9 mouse cellular contexts compared by ENCODE assay signal in genomic region chr15:89157954-89158353, GRCm38 (mm10). TPM values are rescaled to one million over a fixed set of nuclear protein-coding genes. Genes with fewer than 3 reads are reported as not detected.
DNase-seq lines count a peak whose midpoint lies in the region; ATAC-seq and TF ChIP-seq lines count a peak whose summit lies in the region.
"Had no signal": no experiment of that assay in that cellular context is flagged by ENCODE, and none has a peak within 500 bp of the region (broad histone marks: within the 10 kb centered on the region; RNA-seq: fewer than 3 reads in every experiment).

No protein-coding gene starts in this region.

- H3K27me3 ChIP-seq in forebrain, embryonic 10.5 days (ENCODE audit: poor library complexity, severe bottlenecking): no peaks in the 10 kb centered on the region
- H3K27me3 ChIP-seq in hindbrain, embryonic 14.5 days (ENCODE audit: control insufficient read depth, insufficient read depth, low read length): no peaks in the 10 kb centered on the region
- no peaks in the 10 kb centered on the region for H3K27me3 ChIP-seq in small intestine, adult 2 months (ENCODE audit: control insufficient read depth, insufficient read depth, low read length)
- H3K27me3 ChIP-seq: heart, embryonic 15.5 days had no signal

- H3K4me3 ChIP-seq in forebrain, embryonic 10.5 days: no peak overlapping the region
- no peak overlapping the region for H3K4me3 ChIP-seq in hindbrain, embryonic 14.5 days (replicated peaks; ENCODE audit: low read length)
- no peak overlapping the region for H3K4me3 ChIP-seq in small intestine, adult 2 months (ENCODE audit: low read depth, low read length)
- H3K4me3 ChIP-seq: heart, embryonic 15.5 days had no signal

- peaks cover 98% of the 10 kb centered on the region for H3K36me3 ChIP-seq in forebrain, embryonic 10.5 days (replicated peaks)
- H3K36me3 ChIP-seq in hindbrain, embryonic 14.5 days (replicated peaks; ENCODE audit: control insufficient read depth, insufficient read depth): peaks cover 97% of the 10 kb centered on the region
- peaks cover 84% of the 10 kb centered on the region for H3K36me3 ChIP-seq in small intestine, adult 2 months (ENCODE audit: control insufficient read depth, insufficient read depth, low read length)

- peak; percentile 71; the same call in 1 of the 2 replicates for TF ChIP-seq CTCF in small intestine, adult 2 months (IDR thresholded peaks at IDR 0.05; ENCODE audit: extremely low read depth, insufficient read length, insufficient replicate concordance, low read depth, low read length)

- no peak overlapping the region for H3K9ac ChIP-seq in hindbrain, embryonic 14.5 days
- H3K9ac ChIP-seq: heart, embryonic 15.5 days had no signal

- H3K4me2 ChIP-seq in hindbrain, embryonic 14.5 days (replicated peaks): no peak overlapping the region
- H3K4me2 ChIP-seq: heart, embryonic 15.5 days had no signal

- DNase-seq in urinary bladder, postnatal 25 days (ENCODE audit: low spot score): peak; percentile 64
- no peak for DNase-seq in urinary bladder, postnatal 10 days (ENCODE audit: low spot score)
- DNase-seq in brain, adult 2 months (ENCODE audit: low read depth, low spot score): peak; percentile 87
- peak; percentile 73 for DNase-seq in forebrain, embryonic 10.5 days (ENCODE audit: extremely low spot score, low spot score)
- DNase-seq in hindbrain, embryonic 14.5 days (ENCODE audit: low spot score): peak; percentile 71
- DNase-seq in lung, adult 18-20 months: peak; percentile 72 to 78
- DNase-seq in urinary bladder, adult 2 months (ENCODE audit: low spot score): no peak

- 68% methylated on average over 7 of the region's 7 CpGs for WGBS in forebrain, embryonic 10.5 days
- 71% methylated on average over 7 of the region's 7 CpGs for WGBS in hindbrain, embryonic 14.5 days
- WGBS in small intestine, adult 2 months: 70% methylated on average over 7 of the region's 7 CpGs

- ATAC-seq in hindbrain, embryonic 14.5 days (ENCODE audit: low FRiP score): peak; percentile 24; the same call in 1 of the 2 replicates

- no peak for TF ChIP-seq POLR2A in small intestine, adult 2 months (IDR thresholded peaks at IDR 0.05; ENCODE audit: low read depth, low read length)

- no peaks in the 10 kb centered on the region for H3K9me3 ChIP-seq in forebrain, embryonic 10.5 days
- H3K9me3 ChIP-seq in hindbrain, embryonic 14.5 days (ENCODE audit: control insufficient read depth, low read length): no peaks in the 10 kb centered on the region
- H3K9me3 ChIP-seq: heart, embryonic 15.5 days had no signal

- peaks cover 10% of the 10 kb centered on the region for H3K4me1 ChIP-seq in forebrain, embryonic 10.5 days
- no peaks in the 10 kb centered on the region for H3K4me1 ChIP-seq in hindbrain, embryonic 14.5 days (replicated peaks; ENCODE audit: control insufficient read depth, insufficient read depth, low read length)
- no peaks in the 10 kb centered on the region for H3K4me1 ChIP-seq in small intestine, adult 2 months (ENCODE audit: control insufficient read depth, insufficient read depth, insufficient read length, low read length)
- H3K4me1 ChIP-seq: heart, embryonic 15.5 days had no signal

- no peak overlapping the region for H3K27ac ChIP-seq in forebrain, embryonic 10.5 days
- no peak overlapping the region for H3K27ac ChIP-seq in hindbrain, embryonic 14.5 days
- H3K27ac ChIP-seq in small intestine, adult 2 months (ENCODE audit: insufficient read depth, low read depth, low read length): no peak overlapping the region
- H3K27ac ChIP-seq: heart, embryonic 15.5 days had no signal

RNA-seq across cellular contexts. Expression of gene Mapk11, which starts 8.5 kb away (rescaled TPM):
- 35.7 and 36.3 TPM in 2 replicates for polyA plus RNA-seq in forebrain, embryonic 10.5 days (2016; fragmentation: Nextera tagmentation; extraction: Ambion mirVana)
- polyA plus RNA-seq in hindbrain, embryonic 14.5 days (2014; fragmentation: Nextera tagmentation; extraction: Ambion mirVana): 20.4 and 22.4 TPM in 2 replicates
- polyA plus RNA-seq in small intestine, adult 2 months (2012; rRNA removed): 2.3 and 3.2 TPM in 2 replicates
- polyA plus RNA-seq in urinary bladder, adult 2 months (2012; rRNA removed): 6.6 and 7.5 TPM in 2 replicates

RNA-seq across cellular contexts. Expression of gene Mapk12, which starts 17.5 kb away (rescaled TPM):
- 34.9 and 38.4 TPM in 2 replicates for polyA plus RNA-seq in forebrain, embryonic 10.5 days (2016; fragmentation: Nextera tagmentation; extraction: Ambion mirVana)
- 3.3 and 4.0 TPM in 2 replicates for polyA plus RNA-seq in hindbrain, embryonic 14.5 days (2014; fragmentation: Nextera tagmentation; extraction: Ambion mirVana)
- polyA plus RNA-seq in small intestine, adult 2 months (2012; rRNA removed): 2.0 and 2.4 TPM in 2 replicates
- 44.5 and 49.8 TPM in 2 replicates for polyA plus RNA-seq in urinary bladder, adult 2 months (2012; rRNA removed)

RNA-seq across cellular contexts. Expression of gene Plxnb2, which starts 22.6 kb away (rescaled TPM):
- 144 and 155 TPM in 2 replicates for polyA plus RNA-seq in forebrain, embryonic 10.5 days (2016; fragmentation: Nextera tagmentation; extraction: Ambion mirVana)
- polyA plus RNA-seq in hindbrain, embryonic 14.5 days (2014; fragmentation: Nextera tagmentation; extraction: Ambion mirVana): 99.2 and 101 TPM in 2 replicates
- 213 and 376 TPM in 2 replicates for polyA plus RNA-seq in small intestine, adult 2 months (2012; rRNA removed)
- polyA plus RNA-seq in urinary bladder, adult 2 months (2012; rRNA removed): 171 and 187 TPM in 2 replicates

RNA-seq across cellular contexts. Expression of gene Hdac10, which starts 29.5 kb away (rescaled TPM):
- polyA plus RNA-seq in forebrain, embryonic 10.5 days (2016; fragmentation: Nextera tagmentation; extraction: Ambion mirVana): 15.0 and 16.5 TPM in 2 replicates
- polyA plus RNA-seq in hindbrain, embryonic 14.5 days (2014; fragmentation: Nextera tagmentation; extraction: Ambion mirVana): 17.0 and 19.1 TPM in 2 replicates
- 13.2 and 19.0 TPM in 2 replicates for polyA plus RNA-seq in small intestine, adult 2 months (2012; rRNA removed)
- polyA plus RNA-seq in urinary bladder, adult 2 months (2012; rRNA removed): 27.2 and 36.4 TPM in 2 replicates

RNA-seq across cellular contexts. Expression of gene Tubgcp6, which starts 35.0 kb away (rescaled TPM):
- 25.7 and 26.5 TPM in 2 replicates for polyA plus RNA-seq in forebrain, embryonic 10.5 days (2016; fragmentation: Nextera tagmentation; extraction: Ambion mirVana)
- polyA plus RNA-seq in hindbrain, embryonic 14.5 days (2014; fragmentation: Nextera tagmentation; extraction: Ambion mirVana): 17.2 and 19.1 TPM in 2 replicates
- 21.6 and 29.0 TPM in 2 replicates for polyA plus RNA-seq in small intestine, adult 2 months (2012; rRNA removed)
- 15.3 and 15.4 TPM in 2 replicates for polyA plus RNA-seq in urinary bladder, adult 2 months (2012; rRNA removed)

Comparison
In these comparisons a context has a peak if more than half of its experiments do, and no peak if none do; other contexts are left out.
1. DNase-seq: peak in urinary bladder, postnatal 25 days (single experiment), brain, adult 2 months (single experiment), forebrain, embryonic 10.5 days (single experiment), hindbrain, embryonic 14.5 days (single experiment) and lung, adult 18-20 months (2 of 2); none in urinary bladder, postnatal 10 days (single experiment) and urinary bladder, adult 2 months (single experiment).